Mouse (Mus musculus): ENCODE results near the gene Ccdc170. TPM values are rescaled to one million over a fixed set of nuclear protein-coding genes. Genes with fewer than 3 reads are reported as not detected.

Ccdc170 gene
- polyA plus RNA-seq, 1 experiment from 2014 or later: not detected

- Histone ChIP-seq H3K9me3 (ENCODE audit: control insufficient read depth, low read length) (no peaks in the 10 kb centered on the region), H3K27me3 (replicated peaks; ENCODE audit: control insufficient read depth, insufficient read depth, low read length) (no peaks in the 10 kb centered on the region), H3K36me3 (ENCODE audit: control insufficient read depth, insufficient read depth, low read length) (no peaks in the 10 kb centered on the region), H3K4me1 (ENCODE audit: control insufficient read depth, insufficient read depth, low read length) (no peaks in the 10 kb centered on the region), H3K27ac (ENCODE audit: low read length) (no peak overlapping the region), H3K9ac (ENCODE audit: low read depth, low read length) (no peak overlapping the region), H3K4me3 (ENCODE audit: low read length) (no peak overlapping the region), H3K4me2 (ENCODE audit: low read depth, low read length) (no peak overlapping the region)
- no peak; the same call in 1 of the 2 replicates for ATAC-seq
- WGBS: 69% methylated on average over 6 of the region's 6 CpGs
These were observed 50.4 kb downstream of the Ccdc170 start for GRCm38 (mm10) chr10:4532731-4533130.

- H3K27ac ChIP-seq (ENCODE audit: low read length): no peak overlapping the region
- H3K4me3 ChIP-seq (ENCODE audit: low read length): no peak overlapping the region
- no peaks in the 10 kb centered on the region for H3K9me3 ChIP-seq (ENCODE audit: control insufficient read depth, low read length)
- H3K4me2 ChIP-seq (ENCODE audit: low read depth, low read length): no peak overlapping the region
- H3K27me3 ChIP-seq (replicated peaks; ENCODE audit: control insufficient read depth, insufficient read depth, low read length): no peaks in the 10 kb centered on the region
- H3K36me3 ChIP-seq (ENCODE audit: control insufficient read depth, insufficient read depth, low read length): no peaks in the 10 kb centered on the region
- H3K4me1 ChIP-seq (ENCODE audit: control insufficient read depth, insufficient read depth, low read length): no peaks in the 10 kb centered on the region
- H3K9ac ChIP-seq (ENCODE audit: low read depth, low read length): no peak overlapping the region
- ATAC-seq: no peak
- 82% methylated on average over 11 of the region's 11 CpGs for WGBS
These were observed 51.6 kb downstream of the Ccdc170 start for GRCm38 (mm10) chr10:4533873-4534272.

- Histone ChIP-seq H3K27ac (ENCODE audit: low read length) (no peak overlapping the region), H3K9me3 (ENCODE audit: control insufficient read depth, low read length) (no peaks in the 10 kb centered on the region), H3K9ac (ENCODE audit: low read depth, low read length) (no peak overlapping the region), H3K36me3 (ENCODE audit: control insufficient read depth, insufficient read depth, low read length) (no peaks in the 10 kb centered on the region), H3K27me3 (replicated peaks; ENCODE audit: control insufficient read depth, insufficient read depth, low read length) (no peaks in the 10 kb centered on the region), H3K4me2 (ENCODE audit: low read depth, low read length) (no peak overlapping the region), H3K4me1 (ENCODE audit: control insufficient read depth, insufficient read depth, low read length) (no peaks in the 10 kb centered on the region), H3K4me3 (ENCODE audit: low read length) (no peak overlapping the region)
- ATAC-seq: no peak
- WGBS: 96% methylated on average over 2 of the region's 2 CpGs
These were observed 63.2 kb downstream of the Ccdc170 start for GRCm38 (mm10) chr10:4545550-4545949.

- Histone ChIP-seq H3K9ac (ENCODE audit: low read depth, low read length) (no peak overlapping the region), H3K27me3 (replicated peaks; ENCODE audit: control insufficient read depth, insufficient read depth, low read length) (no peaks in the 10 kb centered on the region), H3K36me3 (ENCODE audit: control insufficient read depth, insufficient read depth, low read length) (no peaks in the 10 kb centered on the region), H3K27ac (ENCODE audit: low read length) (no peak overlapping the region), H3K4me2 (ENCODE audit: low read depth, low read length) (no peak overlapping the region), H3K4me3 (ENCODE audit: low read length) (no peak overlapping the region), H3K4me1 (ENCODE audit: control insufficient read depth, insufficient read depth, low read length) (peaks cover 4% of the 10 kb centered on the region; the same call in 1 of the 2 replicates), H3K9me3 (ENCODE audit: control insufficient read depth, low read length) (no peaks in the 10 kb centered on the region)
- no peak for ATAC-seq
- 44% methylated on average over 9 of the region's 9 CpGs for WGBS
These were observed 71.3 kb downstream of the Ccdc170 start for GRCm38 (mm10) chr10:4553442-4554119.

- H3K4me3 ChIP-seq (ENCODE audit: low read length): no peak overlapping the region
- no peak for ATAC-seq
- no peaks in the 10 kb centered on the region for H3K27me3 ChIP-seq (replicated peaks; ENCODE audit: control insufficient read depth, insufficient read depth, low read length)
- H3K27ac ChIP-seq (ENCODE audit: low read length): no peak overlapping the region
- H3K4me1 ChIP-seq (ENCODE audit: control insufficient read depth, insufficient read depth, low read length): peaks cover 4% of the 10 kb centered on the region; the same call in 1 of the 2 replicates
- no peak overlapping the region for H3K9ac ChIP-seq (ENCODE audit: low read depth, low read length)
- 72% methylated on average over 3 of the region's 3 CpGs for WGBS
- no peaks in the 10 kb centered on the region for H3K36me3 ChIP-seq (ENCODE audit: control insufficient read depth, insufficient read depth, low read length)
- H3K9me3 ChIP-seq (ENCODE audit: control insufficient read depth, low read length): no peaks in the 10 kb centered on the region
- H3K4me2 ChIP-seq (ENCODE audit: low read depth, low read length): no peak overlapping the region
These were observed 74.6 kb downstream of the Ccdc170 start for GRCm38 (mm10) chr10:4556842-4557377.

- ATAC-seq: no peak
- no peaks in the 10 kb centered on the region for H3K27me3 ChIP-seq (replicated peaks; ENCODE audit: control insufficient read depth, insufficient read depth, low read length)
- no peaks in the 10 kb centered on the region for H3K9me3 ChIP-seq (ENCODE audit: control insufficient read depth, low read length)
- no peak overlapping the region for H3K4me2 ChIP-seq (ENCODE audit: low read depth, low read length)
- H3K4me3 ChIP-seq (ENCODE audit: low read length): no peak overlapping the region
- no peak overlapping the region for H3K27ac ChIP-seq (ENCODE audit: low read length)
- no peak overlapping the region for H3K9ac ChIP-seq (ENCODE audit: low read depth, low read length)
- H3K4me1 ChIP-seq (ENCODE audit: control insufficient read depth, insufficient read depth, low read length): no peaks in the 10 kb centered on the region
- 41% methylated on average over 4 of the region's 4 CpGs for WGBS
- H3K36me3 ChIP-seq (ENCODE audit: control insufficient read depth, insufficient read depth, low read length): no peaks in the 10 kb centered on the region
These were observed 76.8 kb downstream of the Ccdc170 start for GRCm38 (mm10) chr10:4559132-4559531.

GRCm38 (mm10) chr10:4565148-4565547 is 82.8 kb downstream of the Ccdc170 start:
- H3K4me2 ChIP-seq (ENCODE audit: low read depth, low read length): no peak overlapping the region
- H3K4me1 ChIP-seq (ENCODE audit: control insufficient read depth, insufficient read depth, low read length): no peaks in the 10 kb centered on the region
- ATAC-seq: no peak
- no peak overlapping the region for H3K4me3 ChIP-seq (ENCODE audit: low read length)
- 93% methylated on average over 1 of the region's 1 CpGs for WGBS
- no peak overlapping the region for H3K27ac ChIP-seq (ENCODE audit: low read length)
- H3K9ac ChIP-seq (ENCODE audit: low read depth, low read length): no peak overlapping the region
- no peaks in the 10 kb centered on the region for H3K9me3 ChIP-seq (ENCODE audit: control insufficient read depth, low read length)
- H3K36me3 ChIP-seq (ENCODE audit: control insufficient read depth, insufficient read depth, low read length): no peaks in the 10 kb centered on the region
- H3K27me3 ChIP-seq (replicated peaks; ENCODE audit: control insufficient read depth, insufficient read depth, low read length): no peaks in the 10 kb centered on the region

GRCm38 (mm10) chr10:4570778-4571177 is 88.5 kb downstream of the Ccdc170 start:
- Histone ChIP-seq H3K36me3 (ENCODE audit: control insufficient read depth, insufficient read depth, low read length) (no peaks in the 10 kb centered on the region), H3K27me3 (replicated peaks; ENCODE audit: control insufficient read depth, insufficient read depth, low read length) (no peaks in the 10 kb centered on the region), H3K27ac (ENCODE audit: low read length) (no peak overlapping the region), H3K4me3 (ENCODE audit: low read length) (no peak overlapping the region), H3K4me1 (ENCODE audit: control insufficient read depth, insufficient read depth, low read length) (no peaks in the 10 kb centered on the region), H3K9ac (ENCODE audit: low read depth, low read length) (no peak overlapping the region), H3K4me2 (ENCODE audit: low read depth, low read length) (no peak overlapping the region), H3K9me3 (ENCODE audit: control insufficient read depth, low read length) (no peaks in the 10 kb centered on the region)
- no peak for ATAC-seq
- WGBS: 93% methylated on average over 4 of the region's 4 CpGs

- Histone ChIP-seq H3K4me2 (ENCODE audit: low read depth, low read length) (no peak overlapping the region), H3K36me3 (ENCODE audit: control insufficient read depth, insufficient read depth, low read length) (no peaks in the 10 kb centered on the region), H3K4me1 (ENCODE audit: control insufficient read depth, insufficient read depth, low read length) (no peaks in the 10 kb centered on the region), H3K27ac (ENCODE audit: low read length) (no peak overlapping the region), H3K9ac (ENCODE audit: low read depth, low read length) (no peak overlapping the region), H3K4me3 (ENCODE audit: low read length) (no peak overlapping the region), H3K9me3 (ENCODE audit: control insufficient read depth, low read length) (no peaks in the 10 kb centered on the region), H3K27me3 (replicated peaks; ENCODE audit: control insufficient read depth, insufficient read depth, low read length) (no peaks in the 10 kb centered on the region)
- ATAC-seq: no peak
- 73% methylated on average over 4 of the region's 4 CpGs for WGBS
These were observed 89.0 kb downstream of the Ccdc170 start for GRCm38 (mm10) chr10:4571304-4571703.

GRCm38 (mm10) chr10:4581905-4582304 is 99.6 kb downstream of the Ccdc170 start:
- Histone ChIP-seq H3K9ac (ENCODE audit: low read depth, low read length) (no peak overlapping the region), H3K27me3 (replicated peaks; ENCODE audit: control insufficient read depth, insufficient read depth, low read length) (no peaks in the 10 kb centered on the region), H3K4me3 (ENCODE audit: low read length) (no peak overlapping the region), H3K4me2 (ENCODE audit: low read depth, low read length) (no peak overlapping the region), H3K9me3 (ENCODE audit: control insufficient read depth, low read length) (no peaks in the 10 kb centered on the region), H3K36me3 (ENCODE audit: control insufficient read depth, insufficient read depth, low read length) (no peaks in the 10 kb centered on the region), H3K27ac (ENCODE audit: low read length) (no peak overlapping the region), H3K4me1 (ENCODE audit: control insufficient read depth, insufficient read depth, low read length) (no peaks in the 10 kb centered on the region)
- WGBS: 88% methylated on average over 5 of the region's 5 CpGs
- ATAC-seq: no peak

Data from intestine, embryonic 16.5 days (tissue).